Mouse (Mus musculus) hindbrain, postnatal 0 days (tissue): Measurements from ENCODE around the gene Apbb2. TPM values are rescaled to one million over a fixed set of nuclear protein-coding genes. Genes with fewer than 3 reads are reported as not detected.

Experiments used
- ATAC-seq: fragments of 200-750 bp; cut with Nextera tagmentation; 2 replicates; pipeline ENCODE4 v1.8.0; 2017; ENCODE audit warnings: mild to moderate bottlenecking, moderate TSS enrichment, moderate library complexity
- DNase-seq: peaks from one replicate; pipeline ENCODE4 v3.0.0-alpha.2; 2015; ENCODE audit warnings: low spot score
- H3K27ac ChIP-seq: fragments of 300-500 bp; sonication (generic); 2 replicates; pipeline ENCODE4 v1.5.1; 2014; ENCODE audit warnings: mild to moderate bottlenecking
- H3K27me3 ChIP-seq: fragments of 300-500 bp; sonication (generic); 2 replicates; pipeline ENCODE4 v1.6.1; 2014; ENCODE audit warnings: low read length, mixed read lengths; ENCODE audit not compliant: insufficient read depth
- H3K36me3 ChIP-seq: fragments of 300-500 bp; sonication (generic); 2 replicates; pipeline ENCODE4 v1.6.1; 2014; ENCODE audit warnings: low read length, mixed read lengths; ENCODE audit not compliant: insufficient read depth
- H3K4me1 ChIP-seq: fragments of 300-500 bp; sonication (generic); 2 replicates; pipeline ENCODE4 v1.6.1; 2014; ENCODE audit warnings: antibody characterized with exemption, low read length, mixed read lengths; ENCODE audit not compliant: insufficient read depth
- H3K4me2 ChIP-seq: fragments of 300-500 bp; sonication (generic); 2 replicates; pipeline ENCODE4 v1.6.1; 2014; ENCODE audit warnings: low read depth, mild to moderate bottlenecking, low read length, moderate library complexity, mixed read lengths
- H3K4me3 ChIP-seq: fragments of 300-500 bp; sonication (generic); 2 replicates; pipeline ENCODE4 v1.5.1; 2014; ENCODE audit warnings: low read length
- H3K9ac ChIP-seq: fragments of 300-500 bp; sonication (generic); replicated peaks from 2 replicates; pipeline ENCODE4 v1.6.1; 2014; ENCODE audit warnings: mild to moderate bottlenecking, low read length, moderate library complexity, mixed read lengths
- H3K9me3 ChIP-seq: fragments of 300-500 bp; sonication (generic); 2 replicates; pipeline ENCODE4 v1.6.1; 2016; ENCODE audit warnings: low read length, mixed read lengths
- CTCF ChIP-seq: IDR thresholded peaks from 2 replicates; pipeline ENCODE4 v1.5.1; 2016; ENCODE audit warnings: antibody characterized with exemption, control low read depth, low read depth
- WGBS: fragments of 180-500 bp; shearing (Covaris S2); extraction: QIAGEN DNeasy Blood & Tissue Kit; methylation state at CpG from one replicate; pipeline ENCODE4 v1.1.7; 2014; 5-methylcytosine and 5-hydroxymethylcytosine counted together
- polyA plus RNA-seq: library from polyadenylated mRNA; unstranded; fragments of >200 nt; fragmentation: Nextera tagmentation; extraction: Ambion mirVana; gene quantifications from 2 replicates; pipeline ENCODE4 v1.2.1, GENCODE M21; 2015
- total RNA-seq: library from RNA; depleted of rRNA; stranded (reverse); fragments of >200 nt; gene quantifications from 2 replicates; pipeline ENCODE4 v1.2.3, GENCODE M21; 2014

The Apbb2 gene
- total and polyA plus RNA-seq, 2 experiments from 2014 or later = 72.1 to 76.9 TPM

DNA sequence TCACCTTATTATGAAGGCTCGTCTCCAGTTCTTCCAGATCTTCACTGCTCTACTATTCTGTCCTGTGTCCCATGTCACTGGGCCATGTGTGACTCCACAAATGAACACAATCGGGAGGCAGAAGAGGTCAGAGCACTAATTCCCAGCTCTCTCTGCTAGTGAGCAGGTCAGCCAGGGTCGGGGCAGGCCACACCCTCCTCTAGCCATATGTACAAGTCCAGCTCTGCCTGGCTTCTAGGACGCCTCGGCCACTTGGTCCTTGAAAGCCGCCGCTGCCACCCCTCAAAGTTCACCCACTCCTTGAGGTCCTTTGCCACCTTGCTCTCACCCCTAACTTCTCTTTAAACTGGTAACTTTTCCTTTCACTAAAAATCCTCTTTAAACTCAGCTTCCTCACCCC, 198.6 kb downstream of the Apbb2 start:
- no peaks in the 10 kb centered on the region for H3K27me3 ChIP-seq
- ATAC-seq = no peak
- no peak overlapping the region for H3K27ac ChIP-seq
- H3K36me3 ChIP-seq = no peaks in the 10 kb centered on the region
- no peaks in the 10 kb centered on the region for H3K9me3 ChIP-seq
- no peak overlapping the region for H3K4me2 ChIP-seq
- H3K9ac ChIP-seq = no peak overlapping the region
- 0 out of 2 replicates have a peak, but pooled peaks cover 8% of the 10 kb centered on the region for H3K4me1 ChIP-seq
- TF ChIP-seq CTCF = no peak
- no peak overlapping the region for H3K4me3 ChIP-seq
- WGBS = 81% methylated on average over 7 of the region's 7 CpGs
- DNase-seq = no peak

DNA sequence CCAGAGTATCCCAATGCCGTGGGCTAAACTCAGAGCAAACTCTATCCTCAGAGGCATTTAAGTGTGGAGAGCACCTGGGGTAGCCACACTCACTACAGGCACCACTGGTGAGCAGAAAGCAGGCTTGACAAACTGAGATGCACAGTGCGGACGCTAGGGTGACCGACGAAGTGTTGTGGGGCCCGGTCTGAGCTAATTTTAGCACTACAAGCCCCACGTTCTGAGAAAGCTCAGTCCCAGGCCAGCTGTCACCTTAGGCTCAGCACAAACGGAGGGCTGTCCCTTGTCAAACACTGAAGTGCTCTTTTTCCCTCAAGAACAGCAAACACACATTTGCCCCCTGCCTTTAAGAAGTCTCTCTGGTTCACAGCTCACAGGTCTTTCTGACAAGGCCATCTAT, 201.3 kb downstream of the Apbb2 start:
- Histone ChIP-seq H3K9ac (no peak overlapping the region), H3K27me3 (no peaks in the 10 kb centered on the region), H3K36me3 (no peaks in the 10 kb centered on the region), H3K4me3 (no peak overlapping the region), H3K4me1 (0 out of 2 replicates have a peak, but pooled peaks cover 8% of the 10 kb centered on the region), H3K27ac (no peak overlapping the region), H3K4me2 (no peak overlapping the region), H3K9me3 (no peaks in the 10 kb centered on the region)
- DNase-seq (no peak), ATAC-seq (no peak)
- TF ChIP-seq CTCF = no peak
- 53% methylated on average over 8 of the region's 8 CpGs for WGBS

DNA sequence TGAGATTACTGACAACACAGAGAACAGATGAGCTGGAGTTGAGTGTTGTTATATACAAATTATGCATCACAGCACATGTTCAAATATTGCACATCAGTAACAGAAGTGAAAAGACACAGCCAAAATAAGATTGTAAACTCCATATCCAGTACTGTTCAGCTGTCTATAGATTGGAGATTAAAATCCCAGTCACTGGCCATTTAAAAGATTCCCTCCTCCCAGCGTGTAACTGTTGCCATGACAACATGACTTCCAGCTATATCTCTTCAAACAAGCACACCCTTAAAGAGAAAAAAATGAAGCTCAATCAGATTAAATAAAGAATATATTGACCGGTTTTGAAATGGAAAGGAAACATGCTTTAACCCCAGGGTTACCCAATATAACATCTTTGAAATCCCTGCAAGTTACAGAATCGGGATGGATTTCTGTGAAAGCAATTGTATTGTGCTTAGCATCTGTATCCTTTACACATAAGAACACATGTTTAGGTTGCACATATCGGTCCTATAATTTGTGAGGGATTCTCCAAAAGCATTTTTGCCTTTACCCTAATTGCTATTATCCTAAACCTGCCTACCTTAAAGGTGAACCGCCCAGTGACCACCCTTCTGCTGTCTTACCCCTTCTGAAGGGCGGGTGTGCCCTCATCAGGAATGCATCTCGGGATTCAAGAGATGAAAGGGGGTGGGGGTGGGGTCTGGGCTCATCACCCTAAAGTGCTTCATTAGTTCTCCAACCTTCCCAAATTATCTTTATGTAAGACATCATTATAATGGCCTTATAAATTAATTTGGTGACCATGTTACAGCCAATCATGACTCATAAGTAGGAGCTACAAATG, 202.7 kb downstream of the Apbb2 start:
- Histone ChIP-seq H3K27me3 (no peaks in the 10 kb centered on the region), H3K4me3 (no peak overlapping the region), H3K9me3 (no peaks in the 10 kb centered on the region), H3K4me2 (no peak overlapping the region), H3K27ac (no peak overlapping the region), H3K9ac (no peak overlapping the region), H3K4me1 (0 out of 2 replicates have a peak, but pooled peaks cover 8% of the 10 kb centered on the region), H3K36me3 (no peaks in the 10 kb centered on the region)
- TF ChIP-seq CTCF = no peak
- ATAC-seq (no peak), DNase-seq (peak; percentile 66)
- 41% methylated on average over 7 of the region's 7 CpGs for WGBS

DNA sequence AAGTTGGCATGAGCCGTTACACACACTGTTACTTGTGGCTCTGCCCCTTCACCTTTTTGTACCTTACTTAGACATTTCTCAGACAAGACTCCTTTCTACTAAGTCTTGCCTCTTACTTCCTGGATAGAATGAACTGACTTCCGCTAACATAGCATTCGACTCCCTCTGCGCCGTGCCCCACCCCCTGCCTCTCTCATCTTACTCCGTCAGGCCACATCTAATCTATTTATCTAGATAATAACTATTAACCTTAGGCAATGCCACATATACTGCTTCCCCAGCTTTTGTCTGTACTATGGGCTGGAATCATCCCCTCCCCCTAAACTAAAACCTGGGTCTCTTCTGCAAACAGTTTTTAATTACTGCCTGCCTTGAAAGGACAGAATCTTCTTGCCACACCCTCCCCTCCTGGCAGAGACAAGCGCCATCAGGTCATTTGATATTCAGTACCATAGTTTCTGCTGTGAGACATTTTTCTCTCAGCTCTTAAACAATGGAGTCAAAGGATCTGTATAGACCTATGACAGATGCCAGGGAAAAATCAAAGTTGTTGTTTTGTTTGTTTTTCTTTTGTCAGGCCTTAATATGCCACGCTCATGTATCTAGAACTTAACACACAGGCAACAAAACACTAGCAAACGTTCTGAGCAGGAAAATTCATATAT, 203.4 kb downstream of the Apbb2 start:
- Histone ChIP-seq H3K4me2 (no peak overlapping the region), H3K27me3 (no peaks in the 10 kb centered on the region), H3K36me3 (no peaks in the 10 kb centered on the region), H3K9ac (no peak overlapping the region), H3K27ac (no peak overlapping the region), H3K9me3 (no peaks in the 10 kb centered on the region), H3K4me3 (no peak overlapping the region), H3K4me1 (0 out of 2 replicates have a peak, but pooled peaks cover 8% of the 10 kb centered on the region)
- ATAC-seq (no peak), DNase-seq (no peak)
- no peak for TF ChIP-seq CTCF
- 45% methylated on average over 9 of the region's 9 CpGs for WGBS

DNA sequence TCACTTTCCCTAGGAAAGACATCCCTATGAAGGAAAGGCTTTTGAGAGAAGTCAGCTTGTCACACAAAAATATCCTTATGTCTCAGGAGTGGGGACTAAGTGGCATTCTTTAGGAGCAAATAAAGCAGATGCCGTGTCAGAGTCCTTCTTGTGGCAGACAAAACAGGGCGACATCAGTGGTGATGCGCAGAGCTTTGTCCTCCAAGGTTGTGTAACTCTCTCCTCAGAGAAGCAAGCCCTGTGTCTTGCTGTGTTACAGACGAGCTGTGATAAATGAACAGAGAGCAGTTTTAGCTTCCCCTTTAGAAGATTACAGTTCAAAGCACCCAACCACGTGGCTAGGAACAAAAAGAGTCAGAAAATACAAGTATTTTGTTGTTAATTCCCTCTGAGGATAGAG, 205.2 kb downstream of the Apbb2 start:
- TF ChIP-seq CTCF = no peak
- ATAC-seq (no peak), DNase-seq (no peak)
- H3K9ac ChIP-seq = no peak overlapping the region
- no peak overlapping the region for H3K4me3 ChIP-seq
- H3K4me1 ChIP-seq = 0 out of 2 replicates have a peak, but pooled peaks cover 8% of the 10 kb centered on the region
- no peaks in the 10 kb centered on the region for H3K27me3 ChIP-seq
- no peaks in the 10 kb centered on the region for H3K36me3 ChIP-seq
- WGBS = 50% methylated on average over 5 of the region's 5 CpGs
- H3K27ac ChIP-seq = no peak overlapping the region
- no peak overlapping the region for H3K4me2 ChIP-seq
- no peaks in the 10 kb centered on the region for H3K9me3 ChIP-seq

DNA sequence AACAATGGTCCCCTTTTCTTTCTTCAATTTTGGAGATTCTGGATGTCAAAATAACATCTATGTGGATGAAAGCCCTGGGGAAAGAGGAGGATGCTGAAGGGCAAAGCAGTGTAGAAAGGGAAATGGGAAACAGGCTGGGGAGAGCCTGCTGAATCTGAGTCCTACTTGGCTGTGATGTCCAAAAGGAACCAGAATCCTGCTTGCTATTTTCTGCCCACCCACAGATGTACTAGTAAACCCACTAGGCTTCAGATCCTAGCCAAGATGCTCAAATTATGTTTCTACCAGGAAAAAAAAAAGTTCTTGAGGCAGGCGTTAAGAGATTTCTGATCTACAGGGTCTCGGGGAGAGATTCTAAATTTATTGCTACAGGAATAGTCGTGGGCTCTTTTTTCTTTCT, 205.8 kb downstream of the Apbb2 start:
- Histone ChIP-seq H3K27me3 (no peaks in the 10 kb centered on the region), H3K9ac (no peak overlapping the region), H3K4me1 (0 out of 2 replicates have a peak, but pooled peaks cover 8% of the 10 kb centered on the region), H3K9me3 (no peaks in the 10 kb centered on the region), H3K4me3 (no peak overlapping the region), H3K36me3 (no peaks in the 10 kb centered on the region), H3K27ac (no peak overlapping the region), H3K4me2 (no peak overlapping the region)
- DNase-seq (no peak), ATAC-seq (no peak)
- no peak for TF ChIP-seq CTCF
- WGBS = 76% methylated on average over 3 of the region's 3 CpGs
